Mouse (Mus musculus): ENCODE measurements at regions not wholly inside any gene's neighbourhood (a gene's known extent, or its start where the extent isn't known, plus 50 kb on each side); places are given as distances from the start of the nearest gene placed in this dataset.

DNA sequence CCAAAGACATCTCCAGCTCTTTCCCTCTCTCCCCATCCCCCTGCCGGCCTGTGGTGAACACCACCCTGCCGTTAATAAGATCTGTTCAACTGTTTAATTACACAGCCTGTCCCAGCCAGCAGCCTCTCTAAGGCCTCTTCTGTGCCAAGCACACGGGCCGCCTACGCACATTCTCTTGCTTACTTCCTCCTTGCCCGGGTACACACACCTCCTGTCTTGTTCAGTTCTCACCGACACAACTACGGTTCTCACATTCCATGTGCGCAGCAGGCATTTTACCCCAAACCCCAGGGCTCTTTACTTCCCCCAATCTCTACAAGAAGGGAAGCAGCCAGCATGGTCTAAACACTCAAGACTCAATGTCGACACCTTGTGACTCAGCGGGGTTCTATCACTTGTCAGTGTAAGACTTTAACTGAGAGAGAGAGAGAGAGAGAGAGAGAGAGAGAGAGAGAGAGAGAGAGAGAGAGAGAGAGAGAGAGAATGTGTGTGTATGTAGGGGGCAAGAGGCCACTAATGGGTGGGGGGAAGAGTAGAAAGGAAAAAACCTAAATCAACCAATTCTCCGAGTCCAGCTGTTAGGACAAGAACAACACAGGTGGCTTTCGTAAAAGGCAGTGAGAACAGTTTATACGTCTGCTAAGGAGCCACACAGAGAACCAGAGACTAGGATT is 120.8 kb upstream of the Klf14 start:
- peak; percentile 51 to 73 for DNase-seq (ENCODE audit: low spot score in 2 of 2)
- intact Hi-C loops (cut with DNase I) = loop anchor here (5.0 kb wide), 2 partner anchors 48 to 98 kb away; no protein-coding TSS in a partner anchor

GRCm38 (mm10) chr6:31080279-31080678 is 121.4 kb upstream of the Klf14 start:
- DNase-seq (ENCODE audit: low spot score in 2 of 2) = no peak
- intact Hi-C loops (cut with DNase I) = no loop called here

- intact Hi-C loops (cut with DNase I) = no loop called here
- no peak for DNase-seq (ENCODE audit: low spot score in 2 of 2)
Measured at GRCm38 (mm10) chr6:31080691-31081090, 121.8 kb upstream of the Klf14 start.

DNA sequence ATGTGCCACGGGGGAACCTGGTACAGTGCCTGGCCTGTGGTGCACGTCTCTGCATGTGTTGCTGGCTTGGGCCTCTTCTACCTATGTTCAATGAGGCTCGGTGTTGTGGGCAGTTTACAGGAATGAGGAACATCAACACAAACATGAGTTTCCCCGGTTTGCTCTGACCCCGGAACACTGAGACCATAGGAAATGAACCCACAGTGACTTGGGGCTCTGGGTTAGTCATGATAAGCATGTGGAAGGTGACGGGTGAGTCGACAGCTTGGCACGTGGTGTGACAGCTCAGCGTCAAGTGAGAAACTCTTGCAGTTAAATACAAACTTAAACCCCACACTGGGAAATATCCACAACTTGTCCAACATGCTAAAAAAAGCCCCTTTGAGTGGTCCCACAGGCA is 122.4 kb upstream of the Klf14 start:
- intact Hi-C loops (cut with DNase I) = no loop called here
- no peak for DNase-seq (ENCODE audit: low spot score in 2 of 2)

DNA sequence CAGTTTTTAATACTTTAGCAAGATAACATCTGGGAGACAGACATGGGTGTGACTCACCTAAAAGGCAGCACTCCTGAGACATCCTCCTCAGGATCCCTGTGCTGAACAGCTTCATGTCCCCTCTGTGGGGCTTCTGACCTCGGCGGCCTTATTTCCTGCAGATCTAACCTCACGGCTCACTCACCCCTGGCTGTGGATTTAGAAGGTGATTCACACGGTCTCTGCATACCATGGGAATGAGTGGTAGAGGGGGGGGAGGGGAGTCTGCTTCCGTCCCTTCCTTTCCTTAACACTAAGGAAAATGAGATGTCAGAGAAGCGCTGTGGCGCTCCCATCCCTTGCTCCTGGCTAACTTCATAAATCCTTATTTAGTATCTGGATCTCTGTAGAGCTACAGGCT is 123.1 kb upstream of the Klf14 start:
- DNase-seq (ENCODE audit: low spot score in 2 of 2) = no peak
- intact Hi-C loops (cut with DNase I) = no loop called here

DNA sequence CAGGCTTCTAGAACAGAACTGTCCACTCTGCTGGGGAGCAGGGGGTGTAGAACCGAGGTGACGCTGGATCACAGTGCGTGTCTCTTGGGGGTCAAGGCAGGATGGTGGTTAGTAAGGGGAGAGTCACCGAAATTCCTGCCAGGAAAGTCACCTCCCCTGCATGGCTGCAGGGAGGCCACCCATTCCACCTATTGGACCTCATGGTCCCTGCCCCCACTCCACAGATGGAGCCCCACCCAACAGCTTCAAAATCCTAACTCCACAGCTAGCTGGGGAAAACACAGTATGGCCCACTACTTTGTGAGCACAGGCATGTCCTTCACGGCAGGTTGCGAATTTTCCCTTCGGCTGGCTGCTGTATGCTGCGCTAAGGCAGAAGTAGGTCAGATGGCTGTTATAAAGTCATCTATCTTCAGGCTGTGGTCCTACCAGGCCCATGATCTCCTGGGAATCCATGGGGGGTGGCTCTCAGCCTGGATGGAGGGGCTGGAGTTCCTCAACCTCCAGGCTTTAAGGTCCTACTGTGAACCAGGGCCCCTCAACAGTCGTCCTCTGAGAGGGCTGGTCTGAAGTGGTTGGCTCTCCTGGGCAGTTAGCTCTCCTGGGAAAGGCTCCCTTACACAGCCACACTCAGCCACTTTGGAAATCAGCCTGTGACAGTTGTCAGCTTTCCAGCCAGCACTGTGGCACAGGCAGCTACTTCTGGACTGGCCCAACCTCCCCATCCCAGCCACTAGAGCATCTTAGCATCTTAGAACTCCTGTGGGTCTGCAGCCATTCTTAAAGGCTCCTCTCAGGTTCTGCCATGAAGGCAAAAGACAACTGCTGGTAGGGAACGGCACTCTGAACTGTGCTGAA is 124.0 kb upstream of the Klf14 start:
- DNase-seq (ENCODE audit: low spot score in 2 of 2) = no peak
- intact Hi-C loops (cut with DNase I) = no loop called here

DNA sequence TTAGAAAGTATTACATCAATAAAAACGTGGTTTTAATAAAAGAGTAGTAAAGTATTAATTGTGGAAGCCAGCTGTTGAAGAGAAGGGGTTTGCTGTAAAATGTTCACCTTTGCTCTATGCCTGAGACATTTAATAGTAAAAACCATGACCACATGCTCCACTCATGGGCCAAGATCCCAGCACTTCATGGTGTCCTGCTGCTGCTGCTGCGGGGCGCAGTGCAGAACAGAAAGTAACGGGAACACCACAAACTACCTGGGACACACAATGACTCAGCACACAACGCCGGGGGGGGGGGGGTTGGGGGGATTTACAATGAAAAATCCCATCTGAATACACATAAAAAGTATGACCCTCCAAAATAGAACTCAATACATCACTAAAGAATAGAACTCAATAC is 124.8 kb upstream of the Klf14 start:
- no peak for DNase-seq (ENCODE audit: low spot score in 2 of 2)
- intact Hi-C loops (cut with DNase I) = no loop called here

DNA sequence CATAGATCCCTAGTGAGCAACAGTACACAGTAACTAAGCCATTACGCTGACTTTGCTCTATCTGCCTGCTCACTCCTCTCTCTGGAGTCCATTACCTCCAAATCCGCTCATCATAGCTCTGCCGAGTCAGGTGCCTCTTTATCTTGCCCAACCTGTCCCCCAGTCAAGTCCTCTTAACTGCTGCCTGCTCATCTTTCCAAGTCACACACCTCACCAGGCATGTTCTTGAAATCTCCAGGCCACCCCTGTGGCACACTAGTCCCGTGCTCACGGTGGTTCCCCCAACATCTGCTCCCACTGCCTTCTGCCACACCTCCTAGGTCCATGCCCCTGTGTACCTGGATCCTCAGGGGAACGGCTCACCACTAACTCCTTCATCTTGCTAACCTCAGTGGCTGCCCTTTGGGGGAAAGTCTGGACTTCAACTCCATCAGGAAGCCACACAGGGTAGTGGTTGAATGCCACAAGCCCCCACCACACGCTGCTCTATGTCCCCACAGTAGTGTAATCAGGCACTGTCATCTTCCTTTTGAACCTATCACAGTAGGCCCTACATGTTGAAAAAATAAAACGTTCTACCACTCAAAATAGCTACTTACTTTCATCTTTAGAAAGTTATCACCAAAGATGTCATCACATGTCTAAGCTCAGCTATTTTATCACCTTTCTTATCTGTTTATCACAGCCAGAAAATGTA is 126.3 kb upstream of the Klf14 start:
- intact Hi-C loops (cut with DNase I) = no loop called here
- no peak for DNase-seq (ENCODE audit: low spot score in 2 of 2)

DNA sequence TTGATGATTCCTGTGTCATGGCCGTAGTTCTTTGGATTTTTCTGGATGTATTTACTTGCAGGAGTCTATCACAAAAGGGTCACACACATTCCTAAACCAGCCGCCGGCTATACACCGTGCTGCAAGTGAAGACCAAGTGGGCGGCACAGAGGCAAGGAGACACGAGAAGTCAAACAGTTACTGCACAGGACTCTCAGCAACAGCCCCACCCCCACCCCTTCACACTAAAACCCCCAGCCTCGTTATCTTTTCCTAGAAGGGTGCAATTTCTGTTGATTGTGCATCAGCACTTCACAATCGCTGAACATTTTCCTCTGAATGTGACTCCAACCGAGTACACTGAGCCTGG is 126.9 kb upstream of the Klf14 start:
- intact Hi-C loops (cut with DNase I) = no loop called here
- no peak for DNase-seq (ENCODE audit: low spot score in 2 of 2)

DNA sequence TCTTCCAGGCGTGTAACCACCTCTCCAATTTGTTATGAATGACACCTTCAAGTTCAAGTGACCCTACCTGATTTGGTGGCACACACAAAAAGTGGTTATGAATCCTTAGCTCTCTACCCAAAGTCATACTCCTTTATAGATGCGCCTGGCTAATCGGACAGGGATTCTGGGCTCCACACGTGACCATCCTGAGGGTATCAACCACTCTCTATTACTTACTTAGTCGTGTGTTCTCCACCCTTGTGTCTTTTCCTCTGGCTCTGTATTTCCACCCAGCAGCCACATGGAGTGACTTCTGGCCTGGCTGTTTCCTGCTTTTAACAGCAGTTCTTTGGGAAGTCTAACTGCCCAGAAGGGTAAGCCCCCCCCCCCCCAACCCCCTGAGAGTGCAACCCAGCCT is 127.4 kb upstream of the Klf14 start:
- no peak for DNase-seq (ENCODE audit: low spot score in 2 of 2)
- intact Hi-C loops (cut with DNase I) = no loop called here

- no peak for DNase-seq (ENCODE audit: low spot score in 2 of 2)
- intact Hi-C loops (cut with DNase I) = no loop called here
Measured at GRCm38 (mm10) chr6:31086798-31087360, 128.0 kb upstream of the Klf14 start.

DNA sequence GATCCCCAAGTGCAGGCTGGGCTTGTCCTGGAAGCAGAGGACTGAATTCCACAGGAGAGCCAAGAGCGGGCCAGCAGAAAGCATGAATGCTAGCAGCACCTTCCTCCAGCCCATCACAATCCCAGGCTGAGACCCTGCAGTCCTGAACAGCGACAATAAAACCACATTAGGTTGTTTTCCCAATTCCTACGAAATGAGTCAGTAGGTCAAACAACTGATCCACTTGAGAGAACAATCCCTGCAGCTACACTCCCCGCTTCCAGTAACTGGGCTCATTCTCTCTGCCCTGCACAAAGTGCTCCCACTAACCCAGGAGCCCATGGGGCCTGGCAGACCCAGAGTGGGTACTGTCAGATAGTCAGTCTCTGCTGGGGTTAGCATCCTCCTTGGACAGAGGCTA is 128.6 kb upstream of the Klf14 start:
- intact Hi-C loops (cut with DNase I) = no loop called here
- DNase-seq (ENCODE audit: low spot score in 2 of 2) = no peak

GRCm38 (mm10) chr6:31088147-31088972 is 129.5 kb upstream of the Klf14 start:
- intact Hi-C loops (cut with DNase I) = no loop called here
- DNase-seq (ENCODE audit: low spot score in 2 of 2) = peak in 1 of 2 experiments; percentile 56

DNA sequence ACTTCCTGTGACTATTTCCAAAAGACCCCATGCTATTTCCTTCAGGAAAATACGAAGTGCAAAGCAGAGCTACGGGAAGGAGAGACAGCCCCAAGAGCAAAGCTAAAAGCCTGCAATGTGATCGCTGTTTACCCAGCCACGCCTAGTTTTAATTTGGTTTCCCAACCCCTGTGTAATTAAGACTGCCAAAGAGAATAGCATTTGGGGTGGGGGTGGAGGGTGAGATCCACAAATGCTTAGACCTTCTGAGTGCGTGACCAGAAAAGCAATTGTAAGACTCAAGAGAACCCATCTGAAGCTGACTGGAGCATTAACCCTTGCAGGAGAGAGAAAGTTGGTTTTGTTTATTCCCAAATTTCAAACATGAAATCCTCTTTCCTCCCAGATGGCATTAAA is 130.1 kb upstream of the Klf14 start:
- intact Hi-C loops (cut with DNase I) = no loop called here

GRCm38 (mm10) chr6:31090288-31090687 is 131.4 kb upstream of the Klf14 start:
- DNase-seq (ENCODE audit: low spot score in 2 of 2) = no peak

More for the DNA sequence above, 130.1 kb upstream of the Klf14 start:
- DNase-seq (ENCODE audit: low spot score in 2 of 2) = no peak

GRCm38 (mm10) chr6:31090791-31091190 is 131.9 kb upstream of the Klf14 start:
- intact Hi-C loops (cut with DNase I) = no loop called here

More at GRCm38 (mm10) chr6:31090288-31090687, 131.4 kb upstream of the Klf14 start:
- intact Hi-C loops (cut with DNase I) = no loop called here

GRCm38 (mm10) chr6:31092324-31092723 is 133.4 kb upstream of the Klf14 start:
- intact Hi-C loops (cut with DNase I) = no loop called here
- no peak for DNase-seq (ENCODE audit: low spot score in 2 of 2)

More at GRCm38 (mm10) chr6:31090791-31091190, 131.9 kb upstream of the Klf14 start:
- no peak for DNase-seq (ENCODE audit: low spot score in 2 of 2)

GRCm38 (mm10) chr6:31092760-31093159 is 133.9 kb upstream of the Klf14 start:
- intact Hi-C loops (cut with DNase I) = no loop called here
- DNase-seq (ENCODE audit: low spot score in 2 of 2) = no peak

All from left cerebral cortex, postnatal 14 days (tissue).